Mouse (Mus musculus): Measurements from ENCODE around the gene Lnx2. TPM values are rescaled to one million over a fixed set of nuclear protein-coding genes. Genes with fewer than 3 reads are reported as not detected.
A peak's percentile ranks its signal among the peaks of the same experiment; 100 is the strongest.

Lnx2 gene
- polyA plus RNA-seq, 1 experiment = 10.1 TPM

GRCm38 (mm10) chr5:147049544-147050209, 26.7 kb downstream of the Lnx2 start:
- DNase-seq (ENCODE audit: low read depth) = no peak
- TF ChIP-seq CTCF (IDR thresholded peaks at IDR 0.05; ENCODE audit: borderline replicate concordance, extremely low read depth, insufficient read depth, insufficient read length) (no peak), POLR2A (IDR thresholded peaks at IDR 0.05; ENCODE audit: borderline replicate concordance, extremely low read depth, insufficient read depth, insufficient read length, poor library complexity, severe bottlenecking) (no peak)

GRCm38 (mm10) chr5:147045929-147046328, 30.5 kb downstream of the Lnx2 start:
- DNase-seq (ENCODE audit: low read depth) = no peak
- TF ChIP-seq CTCF (IDR thresholded peaks at IDR 0.05; ENCODE audit: borderline replicate concordance, extremely low read depth, insufficient read depth, insufficient read length) (no peak), POLR2A (IDR thresholded peaks at IDR 0.05; ENCODE audit: borderline replicate concordance, extremely low read depth, insufficient read depth, insufficient read length, poor library complexity, severe bottlenecking) (no peak)

GRCm38 (mm10) chr5:147045311-147045710, 31.1 kb downstream of the Lnx2 start:
- TF ChIP-seq CTCF (IDR thresholded peaks at IDR 0.05; ENCODE audit: borderline replicate concordance, extremely low read depth, insufficient read depth, insufficient read length) (no peak), POLR2A (IDR thresholded peaks at IDR 0.05; ENCODE audit: borderline replicate concordance, extremely low read depth, insufficient read depth, insufficient read length, poor library complexity, severe bottlenecking) (no peak)
- peak; percentile 33 for DNase-seq (ENCODE audit: low read depth)

- no peak for TF ChIP-seq CTCF (IDR thresholded peaks at IDR 0.05; ENCODE audit: borderline replicate concordance, extremely low read depth, insufficient read depth, insufficient read length)
- peak; percentile 24 for DNase-seq (ENCODE audit: low read depth)
These were observed 33.0 kb downstream of the Lnx2 start for GRCm38 (mm10) chr5:147043240-147043844.

- no peak for TF ChIP-seq POLR2A (IDR thresholded peaks at IDR 0.05; ENCODE audit: borderline replicate concordance, extremely low read depth, insufficient read depth, insufficient read length, poor library complexity, severe bottlenecking)
- TF ChIP-seq CTCF (IDR thresholded peaks at IDR 0.05; ENCODE audit: borderline replicate concordance, extremely low read depth, insufficient read depth, insufficient read length) = no peak
- peak; percentile 64 for DNase-seq (ENCODE audit: low read depth)
These were observed 34.1 kb downstream of the Lnx2 start for GRCm38 (mm10) chr5:147041965-147042937.

GRCm38 (mm10) chr5:147039394-147039793, 37.0 kb downstream of the Lnx2 start:
- DNase-seq (ENCODE audit: low read depth) = no peak
- TF ChIP-seq CTCF (IDR thresholded peaks at IDR 0.05; ENCODE audit: borderline replicate concordance, extremely low read depth, insufficient read depth, insufficient read length) (no peak), POLR2A (IDR thresholded peaks at IDR 0.05; ENCODE audit: borderline replicate concordance, extremely low read depth, insufficient read depth, insufficient read length, poor library complexity, severe bottlenecking) (no peak)

- DNase-seq (ENCODE audit: low read depth) = no peak
- TF ChIP-seq CTCF (IDR thresholded peaks at IDR 0.05; ENCODE audit: borderline replicate concordance, extremely low read depth, insufficient read depth, insufficient read length) (no peak), POLR2A (IDR thresholded peaks at IDR 0.05; ENCODE audit: borderline replicate concordance, extremely low read depth, insufficient read depth, insufficient read length, poor library complexity, severe bottlenecking) (no peak)
These were observed 38.8 kb downstream of the Lnx2 start for GRCm38 (mm10) chr5:147037601-147038000.

- DNase-seq (ENCODE audit: low read depth) = no peak
- no peak for TF ChIP-seq POLR2A (IDR thresholded peaks at IDR 0.05; ENCODE audit: borderline replicate concordance, extremely low read depth, insufficient read depth, insufficient read length, poor library complexity, severe bottlenecking)
- TF ChIP-seq CTCF (IDR thresholded peaks at IDR 0.05; ENCODE audit: borderline replicate concordance, extremely low read depth, insufficient read depth, insufficient read length) = no peak
These were observed 39.7 kb downstream of the Lnx2 start for GRCm38 (mm10) chr5:147036661-147037060.

DNA sequence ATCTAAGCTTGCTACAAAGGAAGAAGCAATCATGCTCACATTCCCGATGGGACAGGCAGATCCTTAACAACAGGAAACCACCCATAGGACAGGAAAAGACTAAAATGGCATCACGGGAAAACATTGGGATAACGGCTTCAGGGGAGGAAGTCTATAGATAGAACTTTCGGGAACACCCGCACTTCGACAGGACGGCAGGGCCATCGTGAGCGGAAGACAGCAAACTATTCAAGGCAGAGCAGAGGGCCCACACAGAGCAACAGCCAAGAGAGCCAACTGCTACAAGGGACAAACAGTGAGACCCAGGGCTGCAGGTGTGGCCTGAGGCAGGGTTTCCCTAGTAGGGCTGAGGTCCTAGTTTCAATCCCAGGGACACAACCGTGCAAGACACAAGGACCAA, 40.4 kb downstream of the Lnx2 start:
- TF ChIP-seq POLR2A (IDR thresholded peaks at IDR 0.05; ENCODE audit: borderline replicate concordance, extremely low read depth, insufficient read depth, insufficient read length, poor library complexity, severe bottlenecking) (no peak), CTCF (IDR thresholded peaks at IDR 0.05; ENCODE audit: borderline replicate concordance, extremely low read depth, insufficient read depth, insufficient read length) (no peak)
- DNase-seq (ENCODE audit: low read depth) = no peak

- TF ChIP-seq CTCF (IDR thresholded peaks at IDR 0.05; ENCODE audit: borderline replicate concordance, extremely low read depth, insufficient read depth, insufficient read length) (no peak), POLR2A (IDR thresholded peaks at IDR 0.05; ENCODE audit: borderline replicate concordance, extremely low read depth, insufficient read depth, insufficient read length, poor library complexity, severe bottlenecking) (no peak)
These were observed 41.1 kb downstream of the Lnx2 start for GRCm38 (mm10) chr5:147035301-147035700.

DNA sequence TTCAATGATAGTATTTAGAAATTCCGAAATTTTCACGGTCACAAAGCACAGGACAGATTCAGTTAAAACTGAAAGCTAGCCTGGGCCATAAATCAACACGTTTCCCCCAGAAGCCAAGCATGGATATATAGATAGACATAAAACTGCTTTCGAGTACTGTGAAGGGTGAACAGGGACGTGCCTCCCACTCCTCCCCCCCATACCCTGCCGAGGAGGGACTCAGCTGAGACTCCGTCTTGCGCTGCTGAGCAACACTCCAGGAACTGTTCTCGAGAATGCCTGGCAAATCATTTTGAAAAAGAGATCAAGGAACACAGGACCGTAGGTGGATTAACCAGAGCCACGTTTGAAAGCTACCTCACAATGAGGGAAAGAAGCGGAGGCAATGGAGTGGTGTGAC, 42.1 kb downstream of the Lnx2 start:
- DNase-seq (ENCODE audit: low read depth) = no peak
- TF ChIP-seq CTCF (IDR thresholded peaks at IDR 0.05; ENCODE audit: borderline replicate concordance, extremely low read depth, insufficient read depth, insufficient read length) (no peak), POLR2A (IDR thresholded peaks at IDR 0.05; ENCODE audit: borderline replicate concordance, extremely low read depth, insufficient read depth, insufficient read length, poor library complexity, severe bottlenecking) (no peak)

More at GRCm38 (mm10) chr5:147035301-147035700, 41.1 kb downstream of the Lnx2 start:
- DNase-seq (ENCODE audit: low read depth) = no peak

All from brain, embryonic 14.5 days (tissue).